ENCODE assay signal across 8 mouse cellular contexts in genomic region chr12:39510073-39510812, GRCm38 (mm10).
DNase-seq lines count a peak whose midpoint lies in the region; ATAC-seq lines count a peak whose summit lies in the region.

No protein-coding gene starts in this region.

- H3K27me3 ChIP-seq in hindbrain, embryonic 16.5 days (replicated peaks; ENCODE audit: control insufficient read depth, insufficient read depth, low read length), result no peaks in the 10 kb centered on the region

- peak; percentile 99 for ATAC-seq in frontal cortex, adult (ENCODE audit: low TSS enrichment)
- peak; percentile 97 for ATAC-seq in hindbrain, embryonic 16.5 days
- ATAC-seq in megakaryocyte-erythroid progenitor cell, adult 5-6 weeks (replicated peaks; ENCODE audit: low FRiP score, low TSS enrichment, poor library complexity, severe bottlenecking), result peak; percentile 93

- H3K9ac ChIP-seq in hindbrain, embryonic 16.5 days (ENCODE audit: low read depth, low read length), result peak overlapping the region; percentile 43; the same call in 1 of the 2 replicates

- no peaks in the 10 kb centered on the region; the same call in 1 of the 2 replicates for H3K4me1 ChIP-seq in hindbrain, embryonic 16.5 days (ENCODE audit: control insufficient read depth, insufficient read depth, low read depth, low read length)

- no peaks in the 10 kb centered on the region for H3K9me3 ChIP-seq in hindbrain, embryonic 16.5 days (ENCODE audit: control insufficient read depth, low read length)

- H3K4me3 ChIP-seq in hindbrain, embryonic 16.5 days (ENCODE audit: low read length), result peak overlapping the region; percentile 23

- H3K4me2 ChIP-seq in hindbrain, embryonic 16.5 days (ENCODE audit: low read length), result peak overlapping the region; percentile 57

- 11% methylated on average over 13 of the region's 13 CpGs for WGBS in hindbrain, embryonic 16.5 days

- H3K36me3 ChIP-seq in hindbrain, embryonic 16.5 days (ENCODE audit: control insufficient read depth, insufficient read depth, low read length), result no peaks in the 10 kb centered on the region

- intact Hi-C loops in heart, postnatal 25 days (cut with DNase I), result loop anchor here (1.0 to 2.0 kb wide), 4 partner anchors 155 to 655 kb away; no protein-coding TSS in a partner anchor

- no peak overlapping the region for H3K27ac ChIP-seq in hindbrain, embryonic 16.5 days (ENCODE audit: low read depth, low read length)

- DNase-seq in heart, adult 11 months, result peak; percentile 87
- no peak for DNase-seq in heart, postnatal 25 days (ENCODE audit: low spot score)
- DNase-seq in cerebellum, adult 9-10 months, result peak; percentile 79
- DNase-seq in layer of hippocampus, postnatal 25 days (ENCODE audit: extremely low spot score in 1 of 2, low spot score in 1 of 2), result peak; percentile 29 to 59
- peak; percentile 47 for DNase-seq in right cerebral cortex, postnatal 4 days
